Mouse (Mus musculus) C2C12 (cell line): ENCODE measurements around the gene Eid2b. TPM values are rescaled to one million over a fixed set of nuclear protein-coding genes. Genes with fewer than 3 reads are reported as not detected.

Experiments
- H3K27me3 ChIP-seq: one replicate; pipeline ENCODE4 v1.6.1; 2011; ENCODE audit not compliant: control insufficient read depth, insufficient read depth, insufficient read length
- H3K36me3 ChIP-seq: one replicate; pipeline ENCODE4 v1.6.1; 2011; ENCODE audit not compliant: control insufficient read depth, insufficient read depth
- H3K4me3 ChIP-seq: one replicate; pipeline ENCODE4 v1.5.1; 2011; ENCODE audit warnings: mild to moderate bottlenecking, control low read depth; ENCODE audit not compliant: poor library complexity, insufficient read depth, severe bottlenecking
- H3K79me2 ChIP-seq: one replicate; pipeline ENCODE4 v1.6.1; 2011; ENCODE audit not compliant: control insufficient read depth, insufficient read depth
- H3K79me3 ChIP-seq: one replicate; pipeline ENCODE4 v1.6.1; 2011; ENCODE audit warnings: low read depth, control low read depth
- H3ac ChIP-seq: one replicate; pipeline ENCODE3; 2011; ENCODE audit warnings: low read depth; ENCODE audit not compliant: control insufficient read depth, insufficient read length
- CEBPB ChIP-seq: IDR thresholded peaks from one replicate; pipeline ENCODE4 v1.6.1; 2011; ENCODE audit warnings: low read depth, mild to moderate bottlenecking, control low read depth, moderate library complexity
- CTCF ChIP-seq: IDR thresholded peaks from one replicate; pipeline ENCODE4 v1.5.1; 2011; ENCODE audit not compliant: control insufficient read depth, insufficient read depth, insufficient read length
- FOSL1 ChIP-seq: IDR thresholded peaks from one replicate; pipeline ENCODE4 v1.8.0; 2011; ENCODE audit warnings: mild to moderate bottlenecking, low read length; ENCODE audit not compliant: poor library complexity, insufficient read depth, severe bottlenecking
- MAX ChIP-seq: IDR thresholded peaks from one replicate; pipeline ENCODE4 v1.6.1; 2011; ENCODE audit warnings: mild to moderate bottlenecking, control low read depth
- MYOD1 ChIP-seq: IDR thresholded peaks from one replicate; pipeline ENCODE4 v1.6.1; 2011; ENCODE audit warnings: low read depth; ENCODE audit not compliant: control insufficient read depth, insufficient read length
- MYOG ChIP-seq: IDR thresholded peaks from one replicate; pipeline ENCODE4 v1.6.1; 2011; ENCODE audit not compliant: control insufficient read depth, insufficient read length; ENCODE audit errors: extremely low read depth
- USF1 ChIP-seq: IDR thresholded peaks from one replicate; pipeline ENCODE4 v1.6.1; 2011; ENCODE audit warnings: low read depth, mild to moderate bottlenecking, control low read depth, moderate library complexity
- polyA plus RNA-seq: library from polyadenylated mRNA; unstranded; fragments of >200 nt; fragmentation: generic; extraction: Trizol; gene quantifications from one replicate; pipeline ENCODE4 v1.2.1, GENCODE M21; 2012; ENCODE audit warnings: missing spikeins

Gene Eid2b
- polyA plus RNA-seq, 1 experiment = 4.3 TPM

- no peak overlapping the region for H3K4me3 ChIP-seq
- TF ChIP-seq FOSL1 (no peak), CTCF (no peak), MYOD1 (no peak), MYOG (no peak), USF1 (no peak), CEBPB (no peak), MAX (no peak)
- no peaks in the 10 kb centered on the region for H3K36me3 ChIP-seq
- no peaks in the 10 kb centered on the region for H3K27me3 ChIP-seq
- H3ac ChIP-seq = no peak overlapping the region
- no peaks in the 10 kb centered on the region for H3K79me2 ChIP-seq
- H3K79me3 ChIP-seq = no peaks in the 10 kb centered on the region
Measured at GRCm38 (mm10) chr7:28268576-28268975, 9.0 kb upstream of the Eid2b start.

DNA sequence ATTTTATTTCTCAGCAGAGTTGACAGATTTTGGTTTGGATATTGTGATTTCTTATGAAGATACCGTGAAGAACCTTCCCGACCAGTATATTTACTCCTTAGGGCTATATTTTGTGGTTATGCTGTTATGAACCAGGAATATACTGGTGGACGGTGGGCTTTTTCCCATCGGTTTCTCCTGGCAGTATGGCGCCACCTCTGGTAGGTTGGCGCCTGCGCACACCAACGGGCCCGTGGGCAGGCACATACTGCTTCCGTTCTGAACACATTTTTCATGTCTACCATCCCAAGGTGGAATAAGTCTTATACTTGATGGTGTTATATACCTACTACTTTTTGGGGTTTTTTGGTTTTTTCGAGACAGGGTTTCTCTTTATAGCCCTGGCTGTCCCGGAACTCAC is 8.2 kb upstream of the Eid2b start:
- no peaks in the 10 kb centered on the region for H3K36me3 ChIP-seq
- no peak overlapping the region for H3K4me3 ChIP-seq
- H3K27me3 ChIP-seq = no peaks in the 10 kb centered on the region
- no peaks in the 10 kb centered on the region for H3K79me3 ChIP-seq
- TF ChIP-seq CEBPB (no peak), USF1 (no peak), FOSL1 (no peak), CTCF (no peak), MYOG (no peak), MAX (no peak), MYOD1 (no peak)
- H3K79me2 ChIP-seq = no peaks in the 10 kb centered on the region
- no peak overlapping the region for H3ac ChIP-seq

DNA sequence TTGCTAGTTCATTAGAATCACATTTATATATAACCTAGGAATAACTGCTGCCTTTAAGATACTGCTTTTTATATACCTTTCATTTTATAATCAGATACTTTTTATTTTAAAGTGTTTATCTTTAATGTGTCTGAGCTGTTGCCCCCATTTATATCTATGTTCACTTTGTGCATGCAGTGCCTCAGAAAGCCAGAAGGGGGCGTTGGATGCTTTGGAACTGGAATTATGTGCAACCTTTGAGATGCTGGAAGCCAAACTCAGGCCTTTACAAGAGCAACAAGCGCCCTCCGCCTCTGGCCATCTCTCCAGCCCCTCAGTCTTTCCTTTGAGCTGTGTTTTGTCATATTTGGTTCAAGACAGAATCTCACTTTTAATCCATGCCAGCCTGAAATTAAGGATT is 5.8 kb upstream of the Eid2b start:
- H3K4me3 ChIP-seq = no peak overlapping the region
- TF ChIP-seq MYOD1 = no peak
- no peak for TF ChIP-seq MYOG
- no peak for TF ChIP-seq CTCF
- no peak for TF ChIP-seq FOSL1
- TF ChIP-seq MAX = no peak
- TF ChIP-seq CEBPB = no peak
- no peak for TF ChIP-seq USF1
- no peak overlapping the region for H3ac ChIP-seq
- H3K27me3 ChIP-seq = no peaks in the 10 kb centered on the region
- no peaks in the 10 kb centered on the region for H3K36me3 ChIP-seq
- H3K79me3 ChIP-seq = no peaks in the 10 kb centered on the region
- no peaks in the 10 kb centered on the region for H3K79me2 ChIP-seq

GRCm38 (mm10) chr7:28277237-28277614 is 313 bp upstream of the Eid2b start:
- Histone ChIP-seq H3ac (no peak overlapping the region), H3K27me3 (no peaks in the 10 kb centered on the region), H3K4me3 (no peak overlapping the region)

GRCm38 (mm10) chr7:28278279-28278652 is 727 bp downstream of the Eid2b start:
- Histone ChIP-seq H3K36me3 (no peaks in the 10 kb centered on the region), H3ac (no peak overlapping the region), H3K27me3 (no peaks in the 10 kb centered on the region), H3K4me3 (no peak overlapping the region), H3K79me2 (no peaks in the 10 kb centered on the region), H3K79me3 (no peaks in the 10 kb centered on the region)
- TF ChIP-seq MYOG (no peak), CEBPB (no peak), MYOD1 (no peak), MAX (no peak), USF1 (no peak), FOSL1 (no peak), CTCF (no peak)

More at GRCm38 (mm10) chr7:28277237-28277614, 313 bp upstream of the Eid2b start:
- TF ChIP-seq MYOD1 (no peak), USF1 (no peak), CEBPB (no peak), MAX (no peak), CTCF (no peak), MYOG (no peak), FOSL1 (no peak)
- Histone ChIP-seq H3K79me2 (no peaks in the 10 kb centered on the region), H3K36me3 (no peaks in the 10 kb centered on the region), H3K79me3 (no peaks in the 10 kb centered on the region)

- no peaks in the 10 kb centered on the region for H3K36me3 ChIP-seq
- no peaks in the 10 kb centered on the region for H3K79me3 ChIP-seq
- H3ac ChIP-seq = no peak overlapping the region
- TF ChIP-seq MYOG (no peak), CEBPB (no peak), USF1 (no peak), CTCF (no peak), MAX (no peak), MYOD1 (no peak), FOSL1 (no peak)
- H3K27me3 ChIP-seq = no peaks in the 10 kb centered on the region
- H3K4me3 ChIP-seq = no peak overlapping the region
- no peaks in the 10 kb centered on the region for H3K79me2 ChIP-seq
Measured at GRCm38 (mm10) chr7:28280630-28281029, 3.1 kb downstream of the Eid2b start.

DNA sequence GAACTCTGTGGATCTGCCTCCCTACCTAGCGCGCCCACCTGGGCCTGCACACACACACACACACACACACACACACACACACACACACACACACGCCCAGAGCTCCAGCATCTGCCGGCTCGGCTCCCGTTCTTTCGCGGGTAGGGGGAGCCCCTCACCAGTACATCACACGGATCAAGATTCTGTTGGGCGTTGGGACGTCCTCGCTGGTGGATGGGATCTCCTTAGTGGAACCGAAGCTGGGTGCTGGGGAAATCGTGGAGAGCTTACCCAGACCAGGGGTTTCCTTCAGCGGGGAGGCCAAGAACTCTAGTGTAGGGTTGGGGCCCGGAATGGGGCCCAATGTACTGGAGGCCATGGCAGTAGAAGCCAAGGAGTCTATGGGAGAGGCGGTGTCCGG is 12.6 kb downstream of the Eid2b start:
- Histone ChIP-seq H3K79me3 (no peaks in the 10 kb centered on the region), H3K27me3 (peaks cover 75% of the 10 kb centered on the region), H3K4me3 (no peak overlapping the region), H3K36me3 (no peaks in the 10 kb centered on the region), H3ac (no peak overlapping the region), H3K79me2 (no peaks in the 10 kb centered on the region)
- TF ChIP-seq FOSL1 (no peak), USF1 (no peak), CTCF (no peak), MAX (no peak), MYOD1 (no peak), MYOG (no peak), CEBPB (no peak)
